Mouse (Mus musculus) limb, embryonic 14.5 days (tissue): ENCODE measurements at regions not wholly inside any gene's neighbourhood (a gene's known extent, or its start where the extent isn't known, plus 50 kb on each side); places are given as distances from the start of the nearest gene placed in this dataset.

ENCODE experiments used
- ATAC-seq: fragments of 200-750 bp; cut with Nextera tagmentation; 2 replicates; pipeline ENCODE4 v1.8.0; 2017; ENCODE audit warnings: low read depth, moderate number of reproducible peaks, moderate TSS enrichment; ENCODE audit not compliant: low FRiP score
- DNase-seq: peaks from one replicate; pipeline ENCODE4 v3.0.0-alpha.2; 2015; ENCODE audit warnings: low spot score
- H3K27ac ChIP-seq: fragments of 300-500 bp; sonication (generic); replicated peaks from 2 replicates; pipeline ENCODE4 v1.5.1; 2014; ENCODE audit warnings: low read depth, mild to moderate bottlenecking, low read length, moderate library complexity, mixed read lengths
- H3K27me3 ChIP-seq: fragments of 300-500 bp; sonication (generic); 2 replicates; pipeline ENCODE4 v1.6.1; 2014; ENCODE audit warnings: low read length, mixed read lengths; ENCODE audit not compliant: control insufficient read depth, insufficient read depth
- H3K36me3 ChIP-seq: fragments of 300-500 bp; sonication (generic); 2 replicates; pipeline ENCODE4 v1.6.1; 2014; ENCODE audit warnings: mild to moderate bottlenecking, low read length, moderate library complexity, mixed read lengths; ENCODE audit not compliant: control insufficient read depth, insufficient read depth
- H3K4me1 ChIP-seq: fragments of 300-500 bp; sonication (generic); 2 replicates; pipeline ENCODE4 v1.6.1; 2014; ENCODE audit warnings: antibody characterized with exemption, low read length, mixed read lengths; ENCODE audit not compliant: control insufficient read depth, insufficient read depth
- H3K4me2 ChIP-seq: fragments of 300-500 bp; sonication (generic); replicated peaks from 2 replicates; pipeline ENCODE4 v1.6.1; 2014; ENCODE audit warnings: low read depth, mild to moderate bottlenecking, low read length, moderate library complexity; ENCODE audit not compliant: severe bottlenecking
- H3K4me3 ChIP-seq: fragments of 300-500 bp; sonication (generic); replicated peaks from 2 replicates; pipeline ENCODE4 v1.5.1; 2014; ENCODE audit warnings: low read length
- H3K9ac ChIP-seq: fragments of 300-500 bp; sonication (generic); 2 replicates; pipeline ENCODE4 v1.6.1; 2014; ENCODE audit warnings: mild to moderate bottlenecking, low read depth, low read length, moderate library complexity; ENCODE audit not compliant: severe bottlenecking
- H3K9me3 ChIP-seq: fragments of 300-500 bp; sonication (generic); 2 replicates; pipeline ENCODE4 v1.6.1; 2016; ENCODE audit warnings: low read length; ENCODE audit not compliant: control insufficient read depth
- POLR2A ChIP-seq: fragments of 200-500 bp; IDR thresholded peaks from 2 replicates; pipeline ENCODE4 v1.8.0; 2012; ENCODE audit warnings: inconsistent platforms, mild to moderate bottlenecking, moderate library complexity, borderline replicate concordance; ENCODE audit not compliant: insufficient read depth, insufficient read length; ENCODE audit errors: extremely low read depth
- WGBS: fragments of 180-500 bp; shearing (Covaris S2); extraction: QIAGEN DNeasy Blood & Tissue Kit; methylation state at CpG from one replicate; pipeline ENCODE4 v1.1.7; 2014; 5-methylcytosine and 5-hydroxymethylcytosine counted together

GRCm38 (mm10) chr2:115512891-115513290 lies 68.6 kb upstream of the BC052040 start:
- ATAC-seq (no peak), DNase-seq (peak; percentile 41)

GRCm38 (mm10) chr2:115513774-115514231 lies 67.7 kb upstream of the BC052040 start:
- Histone ChIP-seq H3K4me2 (no peak overlapping the region), H3K9me3 (no peaks in the 10 kb centered on the region), H3K27ac (no peak overlapping the region), H3K9ac (no peak overlapping the region), H3K36me3 (no peaks in the 10 kb centered on the region), H3K4me1 (peaks cover 14% of the 10 kb centered on the region), H3K4me3 (no peak overlapping the region), H3K27me3 (peaks cover 18% of the 10 kb centered on the region)
- ATAC-seq: no peak
- TF ChIP-seq POLR2A: no peak
- no peak for DNase-seq
- WGBS: 17% methylated on average over 8 of the region's 8 CpGs

More at GRCm38 (mm10) chr2:115512891-115513290, 68.6 kb upstream of the BC052040 start:
- peak overlapping the region; percentile 31; the same call in 1 of the 2 replicates for H3K4me2 ChIP-seq
- no peak overlapping the region for H3K9ac ChIP-seq
- H3K4me1 ChIP-seq: peaks cover 14% of the 10 kb centered on the region
- H3K36me3 ChIP-seq: no peaks in the 10 kb centered on the region
- H3K4me3 ChIP-seq: no peak overlapping the region
- H3K27ac ChIP-seq: no peak overlapping the region
- 19% methylated on average over 8 of the region's 8 CpGs for WGBS
- H3K9me3 ChIP-seq: no peaks in the 10 kb centered on the region
- H3K27me3 ChIP-seq: peaks cover 18% of the 10 kb centered on the region
- TF ChIP-seq POLR2A: no peak

- Histone ChIP-seq H3K9ac (no peak overlapping the region), H3K27me3 (peaks cover 12% of the 10 kb centered on the region), H3K4me2 (no peak overlapping the region), H3K36me3 (no peaks in the 10 kb centered on the region), H3K9me3 (no peaks in the 10 kb centered on the region), H3K4me3 (no peak overlapping the region), H3K27ac (no peak overlapping the region), H3K4me1 (peaks cover 14% of the 10 kb centered on the region)
- no peak for TF ChIP-seq POLR2A
- peak; percentile 56 for DNase-seq
- WGBS: 11% methylated on average over 9 of the region's 9 CpGs
- ATAC-seq: no peak
Observed at GRCm38 (mm10) chr2:115514831-115515428, 66.6 kb upstream of the BC052040 start.

GRCm38 (mm10) chr2:115515470-115515869 lies 66.0 kb upstream of the BC052040 start:
- Histone ChIP-seq H3K9me3 (no peaks in the 10 kb centered on the region), H3K4me2 (no peak overlapping the region), H3K4me3 (no peak overlapping the region), H3K9ac (no peak overlapping the region), H3K4me1 (peaks cover 14% of the 10 kb centered on the region), H3K27me3 (peaks cover 12% of the 10 kb centered on the region; the same call in 1 of the 2 replicates), H3K27ac (no peak overlapping the region), H3K36me3 (no peaks in the 10 kb centered on the region)
- 72% methylated on average over 6 of the region's 6 CpGs for WGBS
- ATAC-seq (no peak), DNase-seq (no peak)
- no peak for TF ChIP-seq POLR2A

GRCm38 (mm10) chr2:115516824-115517223 lies 64.7 kb upstream of the BC052040 start:
- Histone ChIP-seq H3K9me3 (no peaks in the 10 kb centered on the region), H3K4me3 (no peak overlapping the region), H3K36me3 (no peaks in the 10 kb centered on the region), H3K27me3 (peaks cover 12% of the 10 kb centered on the region; the same call in 1 of the 2 replicates), H3K4me2 (no peak overlapping the region), H3K9ac (no peak overlapping the region), H3K27ac (no peak overlapping the region), H3K4me1 (peaks cover 12% of the 10 kb centered on the region)
- no peak for DNase-seq
- WGBS: 42% methylated on average over 2 of the region's 2 CpGs
- no peak for ATAC-seq
- no peak for TF ChIP-seq POLR2A
